Mouse (Mus musculus): Measurements from ENCODE around the gene Gbx1.
A peak's percentile ranks its signal among the peaks of the same experiment; 100 is the strongest.

Gene Gbx1

GRCm38 (mm10) chr5:24477909-24478308 lies 49.1 kb downstream of the Gbx1 start:
- DNase-seq (ENCODE audit: low spot score in 2 of 2) = no peak

- DNase-seq (ENCODE audit: low spot score in 2 of 2) = no peak
Measured at GRCm38 (mm10) chr5:24475476-24476241, 51.3 kb downstream of the Gbx1 start.

- no peak for DNase-seq (ENCODE audit: low spot score in 2 of 2)
Measured at GRCm38 (mm10) chr5:24474723-24475261, 52.2 kb downstream of the Gbx1 start.

GRCm38 (mm10) chr5:24474025-24474722 lies 52.8 kb downstream of the Gbx1 start:
- DNase-seq (ENCODE audit: low spot score in 2 of 2) = no peak

GRCm38 (mm10) chr5:24472884-24473619 lies 54.0 kb downstream of the Gbx1 start:
- DNase-seq (ENCODE audit: low spot score in 2 of 2) = no peak

- peak; percentile 48 to 64 for DNase-seq (ENCODE audit: low spot score in 2 of 2)
Measured at GRCm38 (mm10) chr5:24470600-24470999, 56.4 kb downstream of the Gbx1 start.

- DNase-seq (ENCODE audit: low spot score in 2 of 2) = no peak
Measured at GRCm38 (mm10) chr5:24466762-24467161, 60.2 kb downstream of the Gbx1 start.

- no peak for DNase-seq (ENCODE audit: low spot score in 2 of 2)
Measured at GRCm38 (mm10) chr5:24455613-24456012, 71.4 kb downstream of the Gbx1 start.

GRCm38 (mm10) chr5:24455076-24455475 lies 71.9 kb downstream of the Gbx1 start:
- DNase-seq (ENCODE audit: low spot score in 2 of 2) = no peak

GRCm38 (mm10) chr5:24453985-24454303 lies 73.1 kb downstream of the Gbx1 start:
- DNase-seq (ENCODE audit: low spot score in 2 of 2) = no peak

- no peak for DNase-seq (ENCODE audit: low spot score in 2 of 2)
Measured at GRCm38 (mm10) chr5:24453283-24453984, 73.6 kb downstream of the Gbx1 start.

Measured in spleen, postnatal 14 days (tissue).